Mouse (Mus musculus): ENCODE data around the gene Mphosph8.

Mphosph8 gene

DNA sequence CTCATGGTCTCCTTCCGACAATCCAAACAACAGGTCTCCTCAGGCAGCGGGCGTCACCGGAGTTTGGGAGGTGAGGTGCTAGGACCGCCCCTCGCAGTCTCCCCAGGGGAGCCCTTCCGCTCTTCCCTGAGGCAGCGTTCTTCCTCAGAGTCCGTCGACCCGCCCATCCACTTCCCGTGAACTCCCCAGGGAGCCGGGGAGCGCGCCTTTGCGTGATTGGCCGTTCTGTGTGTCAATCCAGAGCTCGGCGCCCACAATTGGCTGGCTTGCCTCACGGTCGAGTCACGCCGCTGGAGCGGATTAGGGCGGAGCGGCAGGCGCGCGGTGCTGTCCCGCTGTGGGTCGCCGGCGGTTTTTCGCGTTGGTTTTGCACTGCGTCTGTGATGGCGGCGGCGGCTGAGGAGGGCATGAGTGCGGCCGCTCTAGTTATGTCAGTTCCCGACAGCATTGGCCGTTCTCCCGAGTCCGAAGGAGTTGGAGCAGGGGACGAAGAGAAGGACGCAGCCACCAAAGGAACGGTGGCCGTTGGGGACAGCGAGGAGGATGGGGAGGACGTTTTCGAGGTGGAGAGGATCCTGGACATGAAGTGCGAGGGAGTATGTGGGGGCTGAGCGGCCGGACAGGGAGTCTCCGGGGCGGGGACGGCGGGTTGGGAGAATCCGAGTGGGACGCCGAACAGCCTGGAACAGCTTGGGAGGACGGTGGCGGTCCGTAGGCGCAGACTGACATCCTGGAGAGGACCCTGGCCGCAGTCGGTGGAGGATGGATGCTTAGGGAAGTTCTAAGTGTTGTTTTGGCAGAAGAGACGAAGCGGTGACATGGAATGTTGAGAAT, at the start of gene Mphosph8:
Gene Mphosph8, plus strand, starts transcription at position 280 of the 834 bp plus-strand sequence.
- DNase-seq (ENCODE audit: low spot score in 2 of 2), result peak; percentile 99 to 100

DNA sequence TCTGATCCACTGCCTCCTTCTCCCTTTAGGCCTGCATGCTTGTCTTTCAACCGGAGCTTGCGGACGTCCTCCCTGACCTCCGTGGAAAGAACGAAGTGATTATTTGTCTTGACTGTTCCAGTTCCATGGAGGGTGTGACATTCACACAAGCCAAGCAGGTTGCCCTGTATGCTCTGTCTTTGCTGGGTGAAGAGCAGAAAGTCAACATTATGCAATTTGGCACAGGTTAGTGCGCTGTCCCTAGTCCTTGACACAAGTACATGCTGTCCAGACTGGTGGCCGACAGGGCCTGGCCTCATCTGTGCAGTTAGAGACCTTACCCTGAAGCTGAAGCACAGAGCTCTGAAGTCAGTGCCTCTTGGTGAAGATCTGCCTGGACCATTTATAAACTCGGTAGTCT, 47.6 kb upstream of the Mphosph8 start:
- DNase-seq (ENCODE audit: low spot score in 2 of 2), result no peak

DNA sequence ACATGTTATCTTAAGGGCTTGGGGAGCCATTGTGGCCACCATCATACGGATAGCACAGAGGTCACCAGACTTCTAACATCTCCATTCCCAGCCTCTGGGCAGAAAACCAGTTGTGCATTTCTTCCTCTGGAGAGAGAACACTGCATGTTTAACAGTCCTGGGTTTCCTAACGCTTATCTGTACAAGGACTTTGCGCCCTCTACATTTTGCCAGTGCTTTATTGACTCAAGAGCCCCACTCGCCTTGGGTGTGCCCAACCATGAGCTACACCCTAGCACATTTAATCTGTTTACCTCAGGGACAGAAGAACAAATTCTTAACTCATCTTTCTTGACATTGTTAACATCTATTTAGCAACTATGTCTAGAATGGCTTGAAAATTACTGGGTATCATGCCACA, 41.8 kb upstream of the Mphosph8 start:
- no peak for DNase-seq (ENCODE audit: low spot score in 2 of 2)

DNA sequence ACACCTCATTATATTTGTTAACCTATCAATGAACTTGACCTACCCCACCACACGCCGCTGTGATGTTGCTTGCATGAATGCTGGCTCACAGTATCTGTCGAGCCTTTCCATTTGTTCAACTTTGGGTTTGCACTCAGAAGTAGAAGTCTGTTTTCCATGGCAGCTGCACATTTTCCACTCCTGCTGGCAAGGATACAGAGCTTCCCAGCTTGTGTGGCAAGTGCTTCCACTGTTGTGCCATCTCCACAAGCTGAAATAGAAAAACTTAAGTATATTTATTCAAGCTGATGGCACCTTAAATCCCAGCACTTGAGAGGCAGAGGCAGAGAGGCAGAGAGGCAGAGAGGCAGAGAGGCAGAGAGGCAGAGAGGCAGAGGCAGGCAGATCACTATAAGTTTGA, 39.7 kb upstream of the Mphosph8 start:
- no peak for DNase-seq (ENCODE audit: low spot score in 2 of 2)

DNA sequence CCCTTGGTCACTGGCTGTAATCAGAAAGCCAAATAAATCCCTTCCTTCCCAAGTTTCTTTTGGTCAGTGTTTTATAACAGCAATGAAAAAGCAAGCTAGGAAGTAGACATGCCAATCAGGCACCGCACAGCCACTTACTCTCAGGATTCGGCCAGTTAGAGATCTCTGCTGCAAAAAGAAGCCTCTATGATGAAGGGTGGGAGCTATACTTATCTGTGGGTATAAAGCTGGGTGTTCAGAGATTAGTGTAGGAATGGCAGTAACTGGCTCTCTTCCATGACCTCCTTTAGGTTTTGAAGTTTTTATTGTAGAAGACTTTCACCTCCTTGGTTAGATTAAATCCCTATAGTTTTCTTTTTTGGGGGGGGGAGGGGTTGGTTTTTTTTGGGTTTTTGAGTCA, 36.9 kb upstream of the Mphosph8 start:
- DNase-seq (ENCODE audit: low spot score in 2 of 2), result no peak

DNA sequence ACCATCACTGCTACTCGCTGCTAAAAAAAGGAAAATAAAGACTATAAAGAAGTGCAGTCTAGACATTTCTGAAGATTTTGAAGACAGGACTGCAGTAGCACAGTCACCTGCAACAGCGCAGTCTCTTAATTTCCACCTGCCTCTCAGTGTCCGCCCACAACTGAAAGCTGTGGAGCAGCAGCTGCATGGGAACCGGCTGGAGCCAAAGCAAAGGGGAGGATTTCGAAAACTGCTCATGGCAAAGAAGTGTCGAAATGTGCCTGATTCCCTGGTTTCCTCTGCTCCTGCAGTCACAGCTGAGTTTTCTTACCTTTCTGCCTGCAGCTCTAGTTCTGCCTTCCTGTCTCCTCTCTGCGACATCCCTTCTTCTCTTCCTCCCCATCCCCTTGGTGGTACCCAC, 20.8 kb upstream of the Mphosph8 start:
- no peak for DNase-seq (ENCODE audit: low spot score in 2 of 2)

DNA sequence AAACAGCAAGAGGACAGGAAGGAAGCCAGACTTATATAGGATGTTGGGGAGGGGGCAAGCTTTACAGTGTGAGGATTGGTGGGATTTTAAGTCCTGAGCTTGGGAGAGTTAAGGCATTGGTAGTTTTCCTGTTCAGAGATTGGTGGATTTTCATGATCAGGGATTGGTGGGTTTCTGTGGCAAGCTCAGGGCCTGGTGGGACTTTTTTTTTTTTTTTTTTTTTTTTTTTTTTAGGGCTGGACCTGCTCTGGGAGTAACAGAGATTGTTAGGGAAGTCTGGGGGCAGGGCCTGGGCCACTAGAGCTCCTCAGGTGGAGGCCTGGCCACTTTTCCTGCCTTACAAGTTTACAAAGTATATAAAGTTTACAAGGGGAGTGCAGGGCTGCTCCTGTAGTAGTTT, 18.6 kb upstream of the Mphosph8 start:
- DNase-seq (ENCODE audit: low spot score in 2 of 2), result no peak

DNA sequence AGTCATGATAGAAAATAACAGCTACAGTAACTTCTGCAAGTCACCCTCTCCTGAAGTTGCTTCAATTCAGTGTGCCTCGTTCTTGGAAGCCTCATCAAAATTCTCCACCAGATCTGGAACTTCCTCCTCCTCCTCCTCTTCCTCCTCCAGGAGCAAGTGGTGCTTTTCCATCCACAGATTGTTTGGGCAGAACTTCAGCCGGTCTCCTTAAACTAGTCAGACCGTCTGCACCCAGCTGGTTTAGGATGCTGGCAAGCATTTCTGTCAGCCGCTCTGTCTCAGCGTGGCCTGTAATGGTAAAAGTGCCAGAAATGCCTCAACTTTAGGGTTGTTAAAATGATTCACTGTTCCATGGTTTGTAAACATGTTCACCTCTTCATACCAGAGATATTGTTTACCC, 2.4 kb upstream of the Mphosph8 start:
- DNase-seq (ENCODE audit: low spot score in 2 of 2), result no peak

DNA sequence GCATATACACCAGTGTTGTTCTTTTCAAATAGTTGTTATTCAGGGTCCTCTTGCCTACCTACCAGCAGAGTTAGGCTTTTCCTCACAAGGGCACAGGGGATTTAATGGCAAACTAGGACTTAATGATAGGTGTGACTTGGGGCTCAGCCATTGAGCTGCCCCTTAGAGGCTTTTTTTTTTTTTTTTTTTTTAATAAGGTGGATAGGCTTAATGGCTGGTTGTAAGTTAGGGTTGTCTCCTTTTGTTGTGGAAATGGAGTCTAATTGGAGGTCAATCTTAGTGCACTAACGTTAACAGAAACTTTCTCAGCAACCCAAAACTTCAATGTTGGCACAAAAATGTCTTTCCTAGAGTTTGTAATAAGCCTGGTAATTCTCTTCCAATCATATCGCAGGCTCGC, 1.1 kb upstream of the Mphosph8 start:
- DNase-seq (ENCODE audit: low spot score in 2 of 2), result no peak

DNA sequence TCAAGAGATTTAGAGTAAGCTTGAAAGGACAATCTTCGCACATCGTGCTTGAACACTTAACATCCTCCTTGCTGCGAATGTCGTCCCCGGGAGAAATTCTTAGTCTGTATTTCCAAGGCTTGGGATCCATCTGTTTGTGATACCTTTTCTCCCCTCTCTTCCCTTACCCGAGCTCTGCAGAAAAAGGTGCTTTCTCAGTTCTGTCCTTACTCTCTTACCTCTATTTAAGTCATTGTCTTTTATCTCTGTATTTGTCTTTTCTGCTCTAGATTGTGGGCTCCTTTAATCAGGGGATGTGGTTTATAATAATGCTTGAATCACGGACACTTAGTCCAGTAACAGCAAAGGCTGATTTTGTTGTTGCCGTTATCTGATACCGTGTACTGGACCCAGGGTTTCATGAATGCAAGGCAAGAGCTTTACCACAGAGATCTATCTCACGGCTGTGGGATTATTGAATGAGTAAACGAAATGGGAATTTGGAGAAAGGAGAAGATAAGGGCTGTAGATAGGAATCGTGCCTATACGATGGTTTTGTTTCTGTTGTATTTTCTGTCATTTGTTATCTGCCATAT, 1.1 kb downstream of the Mphosph8 start:
- DNase-seq (ENCODE audit: low spot score in 2 of 2), result no peak

DNA sequence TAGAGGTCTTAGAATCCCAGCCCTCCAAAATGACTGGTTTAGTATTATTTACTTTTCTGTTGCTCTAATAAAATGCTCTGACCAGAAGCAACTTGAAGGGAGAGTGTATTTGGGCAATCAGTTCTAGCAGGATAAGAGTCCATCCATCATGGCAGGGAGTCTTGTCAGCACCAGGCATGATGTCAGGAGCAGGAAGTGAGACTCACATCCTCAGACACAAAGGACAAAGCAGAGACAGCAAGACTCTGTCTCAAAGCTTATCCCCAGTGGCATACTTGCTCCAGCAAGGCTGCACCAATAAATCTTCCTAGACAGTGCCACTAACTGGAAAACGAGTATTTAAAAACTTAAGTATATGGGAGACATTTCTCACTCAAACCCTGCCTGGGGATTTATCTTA, 17.4 kb downstream of the Mphosph8 start:
- no peak for DNase-seq (ENCODE audit: low spot score in 2 of 2)

DNA sequence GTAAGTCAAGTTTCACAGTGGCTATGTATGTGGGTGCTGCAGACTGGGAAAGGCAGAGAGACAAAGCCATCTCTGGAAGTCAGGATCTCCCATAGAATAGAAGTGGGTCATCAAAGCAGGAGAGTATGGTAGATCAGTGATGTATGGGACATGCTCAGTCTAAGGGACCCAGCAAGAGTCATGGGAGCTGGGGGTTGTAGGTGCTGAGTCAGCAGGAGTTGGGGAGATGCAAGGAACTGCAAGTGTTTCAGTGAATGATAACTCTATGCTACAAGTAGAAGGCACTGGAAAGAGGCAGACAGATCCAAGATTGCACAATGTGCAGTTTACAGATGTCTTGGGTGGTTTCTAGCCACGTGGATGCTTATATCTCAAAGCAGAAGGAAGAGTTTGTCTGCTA, 21.1 kb downstream of the Mphosph8 start:
- DNase-seq (ENCODE audit: low spot score in 2 of 2), result no peak

DNA sequence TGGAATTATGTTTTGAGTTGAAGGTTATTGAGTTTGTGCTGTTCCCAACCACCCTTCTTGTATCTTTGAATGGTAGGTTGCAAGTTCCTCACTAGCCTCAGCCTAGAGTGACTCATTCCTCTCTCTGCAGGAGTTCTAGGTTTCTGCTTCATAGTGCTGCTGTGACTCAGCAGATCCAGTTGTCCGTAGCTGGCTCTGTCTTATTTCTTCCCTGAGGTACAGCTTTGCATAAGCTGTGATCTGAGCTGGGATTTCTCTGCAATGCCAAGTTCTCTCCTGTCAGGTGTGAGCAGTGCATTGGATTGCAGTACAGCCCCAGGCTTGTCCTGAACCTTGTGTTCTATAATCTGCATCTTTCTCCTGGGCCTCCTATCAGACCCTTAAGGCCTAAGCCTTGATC, 21.7 kb downstream of the Mphosph8 start:
- no peak for DNase-seq (ENCODE audit: low spot score in 2 of 2)

DNA sequence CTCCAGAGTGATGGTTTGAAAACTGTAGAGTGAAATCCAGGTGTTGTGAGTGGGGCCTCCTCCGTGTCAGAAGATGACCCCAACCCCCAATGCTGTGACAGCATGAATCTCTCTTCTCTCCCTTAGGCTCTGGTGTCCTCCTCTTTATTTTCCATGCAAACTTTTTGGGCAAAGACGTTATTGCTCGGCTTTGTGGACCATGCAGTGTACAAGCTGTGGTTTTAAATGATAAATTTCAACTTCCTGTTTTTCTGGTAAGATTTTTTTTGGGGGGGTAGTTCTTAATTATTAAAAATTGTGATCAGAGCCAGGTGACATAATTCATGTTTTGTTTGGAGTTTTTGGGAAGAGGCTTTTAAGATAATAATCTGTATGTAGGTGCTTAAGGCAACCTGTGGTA, 27.4 kb downstream of the Mphosph8 start:
- DNase-seq (ENCODE audit: low spot score in 2 of 2), result no peak

DNA sequence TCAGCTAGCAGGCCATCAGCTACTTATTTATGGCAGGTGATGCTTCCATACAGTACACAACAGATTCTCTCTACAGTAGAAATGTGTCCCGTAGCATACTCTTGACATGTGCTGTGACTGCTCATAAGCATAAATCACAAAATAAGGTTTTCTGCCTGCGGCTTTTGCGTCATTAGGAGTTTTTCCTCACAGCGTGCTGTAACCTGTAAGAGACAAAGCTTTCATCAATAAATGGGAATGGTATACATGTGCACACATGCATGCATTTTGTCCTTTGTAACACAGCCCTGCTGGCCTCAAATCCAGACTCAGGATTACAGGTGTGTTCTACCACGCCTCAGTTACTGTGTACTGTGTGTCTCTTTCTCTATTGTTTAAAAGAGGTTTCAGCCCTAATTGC, 29.8 kb downstream of the Mphosph8 start:
- no peak for DNase-seq (ENCODE audit: low spot score in 2 of 2)

DNA sequence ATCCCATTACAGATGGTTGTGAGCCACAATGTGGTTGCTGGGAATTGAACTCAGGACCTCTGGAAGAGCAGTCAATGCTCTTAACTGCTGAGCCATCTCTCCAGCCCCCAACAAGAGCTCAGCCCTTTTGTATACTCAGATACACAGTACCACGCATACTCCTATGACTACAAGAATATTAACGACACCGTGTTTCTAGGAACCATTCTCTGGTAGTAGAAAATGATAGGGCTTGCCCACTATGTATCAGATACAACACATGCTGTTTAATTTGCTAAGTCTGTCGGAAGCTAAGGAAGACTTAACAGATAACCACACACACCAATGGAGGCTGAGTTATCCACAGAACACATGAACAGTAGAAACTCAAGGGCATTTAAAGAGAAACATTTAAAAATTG, 34.6 kb downstream of the Mphosph8 start:
- DNase-seq (ENCODE audit: low spot score in 2 of 2), result no peak

DNA sequence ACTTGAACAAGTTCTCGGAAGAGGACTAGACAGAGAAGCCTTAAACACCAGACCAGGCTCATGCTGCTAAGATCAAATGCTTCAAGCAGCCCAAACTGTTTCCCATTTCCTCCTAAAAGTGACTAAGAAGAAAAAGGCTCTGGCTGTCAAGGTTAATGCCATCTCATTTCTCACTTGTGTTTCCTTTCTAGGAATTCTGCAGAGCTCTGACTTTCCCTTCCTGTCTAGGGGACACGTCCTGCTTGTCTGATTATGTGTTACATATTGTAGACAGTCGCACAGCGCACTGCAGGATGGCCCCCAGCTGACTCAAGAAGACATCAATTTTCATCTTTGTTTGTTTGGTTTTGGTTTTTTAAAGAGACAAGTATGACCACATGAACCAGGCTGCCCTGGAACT, 37.6 kb downstream of the Mphosph8 start:
- DNase-seq (ENCODE audit: low spot score in 2 of 2), result no peak

DNA sequence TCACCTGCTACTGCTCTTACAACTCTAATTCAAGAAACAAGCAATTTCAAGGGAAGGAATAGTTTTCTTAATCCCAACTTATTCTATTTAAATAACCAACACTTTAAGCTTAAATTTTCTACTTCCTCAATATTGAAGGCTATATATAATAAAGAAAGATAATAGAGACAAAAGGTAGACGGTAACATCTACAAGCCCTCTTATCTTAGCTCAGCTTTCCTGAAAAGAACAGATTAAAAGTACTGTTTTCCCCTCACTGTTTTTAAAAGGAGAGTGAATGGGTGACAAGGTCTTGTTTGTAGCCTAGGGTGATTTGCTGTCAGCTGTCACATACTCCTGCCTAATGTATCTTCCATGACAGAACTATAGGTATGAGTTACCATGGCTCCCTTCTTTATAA, 58.4 kb downstream of the Mphosph8 start:
- no peak for DNase-seq (ENCODE audit: low spot score in 2 of 2)

DNA sequence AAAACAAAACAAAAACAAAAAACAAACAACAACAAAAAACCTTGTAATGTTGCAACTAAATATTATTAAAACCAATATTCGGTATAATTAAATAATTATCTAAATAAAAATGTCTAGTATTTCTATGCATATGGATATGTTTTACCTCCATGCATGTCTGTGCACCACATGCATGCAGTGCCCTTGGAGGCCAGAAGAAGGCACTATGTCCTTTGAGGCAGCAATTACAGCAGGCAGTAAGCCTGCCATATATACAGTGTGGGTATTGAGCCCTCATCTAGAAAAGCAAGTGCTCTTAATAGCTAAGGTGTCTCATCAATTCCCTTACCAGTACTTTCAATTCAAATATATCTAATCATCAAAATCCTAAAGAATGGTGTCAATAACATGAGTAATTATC, 72.1 kb downstream of the Mphosph8 start:
- no peak for DNase-seq (ENCODE audit: low spot score in 2 of 2)

All from frontal cortex, postnatal 25 days (tissue).